Mouse (Mus musculus): ENCODE results near the gene Gm7271.

DNA sequence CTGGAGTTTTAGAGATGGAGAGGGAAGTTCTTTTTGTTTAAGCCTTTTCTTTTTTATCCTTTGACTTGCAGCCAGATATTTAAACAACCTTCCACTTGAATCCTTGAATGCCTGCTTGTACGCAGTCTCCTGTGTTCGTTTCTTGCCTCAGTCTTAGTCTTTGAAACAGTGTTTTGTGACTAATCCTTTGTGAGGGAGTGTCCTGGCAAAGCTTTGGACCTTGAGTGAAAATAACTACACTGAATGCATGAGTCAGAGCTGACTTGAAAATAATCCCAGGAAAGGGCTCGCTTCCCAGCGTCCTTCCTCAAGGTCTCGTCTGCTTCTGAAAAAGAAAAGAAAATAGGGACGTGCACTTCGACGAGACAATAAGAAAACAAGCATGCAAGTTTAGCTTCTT, 56.3 kb downstream of the Gm7271 start:
- TF ChIP-seq CTCF (IDR thresholded peaks at IDR 0.05; ENCODE audit: low read depth), result no peak
- no peak for TF ChIP-seq EP300 (optimal IDR thresholded peaks at IDR 0.05)

Measured in stomach, postnatal 0 days (tissue).